Mouse (Mus musculus): Measurements from ENCODE around the gene Csrp3. TPM values are rescaled to one million over a fixed set of nuclear protein-coding genes. Genes with fewer than 3 reads are reported as not detected.

The Csrp3 gene
- total and polyA plus RNA-seq, 2 experiments from 2014 or later = not detected

GRCm38 (mm10) chr7:48870579-48871180 lies 22.8 kb upstream of the Csrp3 start:
- WGBS = 92% methylated on average over 21 of the region's 21 CpGs
- ATAC-seq (no peak), DNase-seq (no peak)
- TF ChIP-seq CTCF (IDR thresholded peaks at IDR 0.05; ENCODE audit: low read depth) = no peak
- H3K4me3 ChIP-seq (ENCODE audit: low read depth, low read length) = no peak overlapping the region
- no peaks in the 10 kb centered on the region for H3K27me3 ChIP-seq (ENCODE audit: insufficient read depth, low read length)
- H3K27ac ChIP-seq (ENCODE audit: low read depth, low read length) = no peak overlapping the region
- no peak overlapping the region for H3K4me2 ChIP-seq (ENCODE audit: low read depth)
- no peaks in the 10 kb centered on the region for H3K36me3 ChIP-seq (ENCODE audit: insufficient read depth)
- H3K9ac ChIP-seq = no peak overlapping the region
- no peaks in the 10 kb centered on the region for H3K9me3 ChIP-seq (ENCODE audit: low read length)
- H3K4me1 ChIP-seq (ENCODE audit: insufficient read depth) = no peaks in the 10 kb centered on the region

- ATAC-seq (no peak), DNase-seq (no peak)
- Histone ChIP-seq H3K36me3 (ENCODE audit: insufficient read depth) (no peaks in the 10 kb centered on the region), H3K27ac (ENCODE audit: low read depth, low read length) (no peak overlapping the region), H3K9ac (no peak overlapping the region), H3K9me3 (ENCODE audit: low read length) (no peaks in the 10 kb centered on the region), H3K4me3 (ENCODE audit: low read depth, low read length) (no peak overlapping the region), H3K4me2 (ENCODE audit: low read depth) (no peak overlapping the region), H3K4me1 (ENCODE audit: insufficient read depth) (no peaks in the 10 kb centered on the region), H3K27me3 (ENCODE audit: insufficient read depth, low read length) (no peaks in the 10 kb centered on the region)
- no peak for TF ChIP-seq CTCF (IDR thresholded peaks at IDR 0.05; ENCODE audit: low read depth)
- 94% methylated on average over 6 of the region's 6 CpGs for WGBS
Observed at GRCm38 (mm10) chr7:48870144-48870543, 22.3 kb upstream of the Csrp3 start.

DNA sequence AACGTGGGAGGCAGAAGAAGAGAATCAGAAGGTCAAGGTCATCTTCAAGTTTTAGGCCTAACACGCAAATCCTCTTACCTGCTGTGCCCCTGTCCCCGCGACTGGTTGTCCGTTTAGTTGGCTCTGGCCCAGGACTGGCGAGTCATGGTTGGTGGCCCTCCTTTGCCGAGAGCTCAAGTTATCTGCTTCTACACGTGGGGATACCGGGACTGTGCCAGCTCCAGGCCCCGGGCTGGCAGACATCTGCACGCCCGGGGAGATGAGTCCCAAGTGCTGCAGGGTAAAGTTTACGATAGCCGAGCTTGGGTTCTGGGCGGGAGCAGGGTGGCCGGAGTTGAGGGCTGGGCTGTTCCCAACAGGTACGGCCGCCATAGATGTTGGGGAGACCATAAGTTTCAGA lies 19.7 kb upstream of the Csrp3 start:
- Histone ChIP-seq H3K27me3 (ENCODE audit: insufficient read depth, low read length) (no peaks in the 10 kb centered on the region), H3K9ac (no peak overlapping the region), H3K9me3 (ENCODE audit: low read length) (no peaks in the 10 kb centered on the region), H3K4me1 (ENCODE audit: insufficient read depth) (no peaks in the 10 kb centered on the region), H3K4me3 (ENCODE audit: low read depth, low read length) (no peak overlapping the region), H3K36me3 (ENCODE audit: insufficient read depth) (no peaks in the 10 kb centered on the region), H3K27ac (ENCODE audit: low read depth, low read length) (no peak overlapping the region), H3K4me2 (ENCODE audit: low read depth) (no peak overlapping the region)
- DNase-seq = no peak
- ATAC-seq = no peak
- TF ChIP-seq CTCF (IDR thresholded peaks at IDR 0.05; ENCODE audit: low read depth) = no peak
- 89% methylated on average over 18 of the region's 18 CpGs for WGBS

GRCm38 (mm10) chr7:48864671-48865458 lies 17.0 kb upstream of the Csrp3 start:
- ATAC-seq = no peak
- WGBS = 91% methylated on average over 9 of the region's 9 CpGs
- Histone ChIP-seq H3K27ac (ENCODE audit: low read depth, low read length) (no peak overlapping the region), H3K27me3 (ENCODE audit: insufficient read depth, low read length) (no peaks in the 10 kb centered on the region), H3K4me2 (ENCODE audit: low read depth) (no peak overlapping the region), H3K4me3 (ENCODE audit: low read depth, low read length) (no peak overlapping the region), H3K9me3 (ENCODE audit: low read length) (no peaks in the 10 kb centered on the region), H3K9ac (no peak overlapping the region), H3K36me3 (ENCODE audit: insufficient read depth) (no peaks in the 10 kb centered on the region), H3K4me1 (ENCODE audit: insufficient read depth) (no peaks in the 10 kb centered on the region)
- no peak for DNase-seq
- TF ChIP-seq CTCF (IDR thresholded peaks at IDR 0.05; ENCODE audit: low read depth) = no peak

GRCm38 (mm10) chr7:48864199-48864598 lies 16.4 kb upstream of the Csrp3 start:
- Histone ChIP-seq H3K9me3 (ENCODE audit: low read length) (no peaks in the 10 kb centered on the region), H3K36me3 (ENCODE audit: insufficient read depth) (no peaks in the 10 kb centered on the region), H3K4me1 (ENCODE audit: insufficient read depth) (no peaks in the 10 kb centered on the region), H3K27me3 (ENCODE audit: insufficient read depth, low read length) (no peaks in the 10 kb centered on the region), H3K4me3 (ENCODE audit: low read depth, low read length) (no peak overlapping the region), H3K27ac (ENCODE audit: low read depth, low read length) (no peak overlapping the region), H3K9ac (no peak overlapping the region), H3K4me2 (ENCODE audit: low read depth) (no peak overlapping the region)
- ATAC-seq = no peak
- DNase-seq = no peak
- TF ChIP-seq CTCF (IDR thresholded peaks at IDR 0.05; ENCODE audit: low read depth) = no peak

DNA sequence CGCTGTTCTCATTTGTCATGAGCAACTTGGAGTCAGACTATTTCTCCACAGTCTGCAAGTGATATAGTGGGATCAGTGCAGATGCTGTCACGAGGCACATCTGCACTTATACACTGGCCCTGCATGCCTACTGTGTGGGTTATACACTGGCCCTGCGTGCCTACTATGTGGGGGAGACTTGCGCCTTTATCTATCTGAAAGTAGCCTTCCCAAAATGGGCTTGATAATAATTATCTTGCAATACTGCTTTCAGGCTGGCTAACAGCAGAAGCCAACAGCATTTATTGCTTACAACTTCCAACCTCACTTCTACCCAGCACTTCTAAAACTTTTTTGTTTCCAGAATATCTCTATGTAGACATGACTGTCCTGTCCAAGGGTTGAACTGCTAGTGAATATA lies 14.0 kb upstream of the Csrp3 start:
- ATAC-seq = no peak
- H3K4me2 ChIP-seq (ENCODE audit: low read depth) = no peak overlapping the region
- no peaks in the 10 kb centered on the region for H3K9me3 ChIP-seq (ENCODE audit: low read length)
- no peaks in the 10 kb centered on the region for H3K36me3 ChIP-seq (ENCODE audit: insufficient read depth)
- H3K4me1 ChIP-seq (ENCODE audit: insufficient read depth) = no peaks in the 10 kb centered on the region
- no peak overlapping the region for H3K27ac ChIP-seq (ENCODE audit: low read depth, low read length)
- H3K27me3 ChIP-seq (ENCODE audit: insufficient read depth, low read length) = no peaks in the 10 kb centered on the region
- H3K9ac ChIP-seq = no peak overlapping the region
- TF ChIP-seq CTCF (IDR thresholded peaks at IDR 0.05; ENCODE audit: low read depth) = no peak
- no peak overlapping the region for H3K4me3 ChIP-seq (ENCODE audit: low read depth, low read length)
- DNase-seq = no peak
- 95% methylated on average over 4 of the region's 4 CpGs for WGBS

GRCm38 (mm10) chr7:48860948-48861347 lies 13.1 kb upstream of the Csrp3 start:
- no peak for TF ChIP-seq CTCF (IDR thresholded peaks at IDR 0.05; ENCODE audit: low read depth)
- DNase-seq = no peak
- no peaks in the 10 kb centered on the region for H3K36me3 ChIP-seq (ENCODE audit: insufficient read depth)
- H3K27me3 ChIP-seq (ENCODE audit: insufficient read depth, low read length) = no peaks in the 10 kb centered on the region
- no peak overlapping the region for H3K4me3 ChIP-seq (ENCODE audit: low read depth, low read length)
- ATAC-seq = no peak
- WGBS = 73% methylated on average over 1 of the region's 1 CpGs
- H3K27ac ChIP-seq (ENCODE audit: low read depth, low read length) = no peak overlapping the region
- H3K4me2 ChIP-seq (ENCODE audit: low read depth) = no peak overlapping the region
- no peaks in the 10 kb centered on the region for H3K9me3 ChIP-seq (ENCODE audit: low read length)
- H3K9ac ChIP-seq = no peak overlapping the region
- H3K4me1 ChIP-seq (ENCODE audit: insufficient read depth) = no peaks in the 10 kb centered on the region

All from forebrain, postnatal 0 days (tissue).